Mouse (Mus musculus) gastrocnemius, adult 2 months (tissue): ENCODE measurements at regions not wholly inside any gene's neighbourhood (a gene's known extent, or its start where the extent isn't known, plus 50 kb on each side); places are given as distances from the start of the nearest gene placed in this dataset.

Source experiments
- DNase-seq: peaks from one replicate; pipeline ENCODE4 v3.0.0; 2022
- H3K27ac ChIP-seq: fragments of 200-600 bp; 2 replicates; pipeline ENCODE4 v1.8.1; 2022; ENCODE audit warnings: mild to moderate bottlenecking
- H3K4me3 ChIP-seq: fragments of 200-600 bp; 2 replicates; pipeline ENCODE4 v1.8.1; 2022; ENCODE audit warnings: mild to moderate bottlenecking, moderate library complexity
- CTCF ChIP-seq: fragments of 200-600 bp; IDR thresholded peaks from 2 replicates; pipeline ENCODE4 v1.8.1; 2022; ENCODE audit warnings: antibody characterized with exemption, mild to moderate bottlenecking, moderate library complexity
- intact Hi-C: fragments of 180-260 bp; cut with DNase I; formaldehyde crosslinking; loops from one replicate; pipeline ENCODE4 v1.15.1; 2025

DNA sequence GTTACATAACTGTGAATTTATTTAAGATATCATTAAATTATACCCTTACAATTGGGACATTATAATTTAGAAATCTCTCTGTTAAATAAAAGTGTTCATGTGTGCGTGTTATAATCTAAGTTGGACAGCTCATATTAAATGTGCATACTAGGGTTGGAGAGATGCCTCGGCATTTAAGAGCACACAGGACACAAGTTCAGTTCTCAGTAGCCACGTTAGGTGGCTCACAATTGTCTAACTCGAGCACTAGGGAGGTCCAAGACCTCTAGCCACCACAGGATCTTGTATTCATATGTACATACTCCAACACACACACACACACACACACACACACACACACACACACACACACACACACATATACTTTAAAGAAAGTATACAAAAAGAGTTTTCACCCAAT is 56.0 kb downstream of the Foxf2 start:
- no peak for TF ChIP-seq CTCF
- no peak overlapping the region for H3K27ac ChIP-seq
- DNase-seq = no peak
- intact Hi-C loops = no loop called here
- no peak overlapping the region for H3K4me3 ChIP-seq

DNA sequence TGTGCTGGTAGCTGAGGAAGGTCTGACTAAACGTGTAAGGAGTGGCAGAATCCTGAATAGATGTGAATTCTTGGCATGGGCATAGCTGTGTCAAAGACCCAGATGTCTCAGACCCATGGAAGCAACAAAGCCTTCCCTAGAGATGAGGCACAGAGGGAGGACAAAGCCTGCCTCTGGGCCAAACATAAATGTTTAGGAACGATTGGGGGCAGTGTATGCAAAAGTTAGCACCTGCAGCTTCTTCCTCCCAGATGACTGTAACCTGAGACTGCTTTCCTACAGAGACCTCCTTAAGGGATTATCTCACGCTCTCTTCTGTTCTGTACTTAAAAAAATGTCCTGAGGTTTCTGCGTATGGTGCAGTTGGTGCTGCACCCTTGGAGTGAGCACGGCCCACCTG is 57.7 kb downstream of the Foxf2 start:
- TF ChIP-seq CTCF = no peak
- Histone ChIP-seq H3K4me3 (no peak overlapping the region), H3K27ac (no peak overlapping the region)
- intact Hi-C loops = no loop called here
- DNase-seq = no peak

DNA sequence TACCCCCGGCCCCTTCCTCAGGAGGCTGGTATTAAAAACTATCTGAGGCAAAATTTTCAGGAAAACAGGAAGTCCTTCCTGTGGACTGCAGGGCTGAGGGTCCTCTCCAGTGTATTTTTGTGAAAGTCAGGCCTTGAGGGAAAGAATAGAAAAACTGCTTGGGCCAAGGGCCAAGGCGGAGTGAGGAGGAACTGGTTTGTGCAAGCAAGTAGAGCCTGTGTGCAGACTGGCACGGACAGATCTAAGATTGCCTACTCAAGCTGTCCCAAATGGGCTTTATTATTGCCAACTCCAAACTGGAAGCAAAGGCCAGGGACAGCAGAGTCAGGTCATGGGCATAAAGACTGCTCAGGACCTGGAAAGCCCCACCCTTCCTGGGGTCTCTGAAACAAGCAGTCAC is 62.9 kb downstream of the Foxf2 start:
- no peak overlapping the region for H3K4me3 ChIP-seq
- intact Hi-C loops = no loop called here
- DNase-seq = no peak
- no peak for TF ChIP-seq CTCF
- H3K27ac ChIP-seq = no peak overlapping the region

DNA sequence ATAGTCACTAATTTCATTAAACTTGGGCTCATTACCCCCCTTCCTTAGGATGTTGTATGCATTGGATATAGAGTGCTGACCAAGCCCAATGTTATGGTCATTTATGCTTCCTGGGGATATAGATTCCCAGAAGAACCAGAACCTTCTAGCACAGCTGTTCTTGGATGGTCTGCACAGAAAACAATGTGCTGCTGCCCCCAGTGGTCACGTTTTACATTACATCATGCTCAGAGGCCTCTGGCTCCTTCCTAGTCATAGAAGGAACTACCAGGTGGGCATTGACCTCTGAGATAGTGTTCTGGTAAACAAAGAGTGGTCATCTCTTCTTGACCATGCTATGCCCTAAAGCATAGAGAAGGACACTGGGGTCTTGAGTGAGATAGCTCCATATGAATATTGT is 63.7 kb downstream of the Foxf2 start:
- no peak overlapping the region for H3K27ac ChIP-seq
- no peak for DNase-seq
- peak; percentile 39 for TF ChIP-seq CTCF
- no peak overlapping the region for H3K4me3 ChIP-seq
- intact Hi-C loops = no loop called here

DNA sequence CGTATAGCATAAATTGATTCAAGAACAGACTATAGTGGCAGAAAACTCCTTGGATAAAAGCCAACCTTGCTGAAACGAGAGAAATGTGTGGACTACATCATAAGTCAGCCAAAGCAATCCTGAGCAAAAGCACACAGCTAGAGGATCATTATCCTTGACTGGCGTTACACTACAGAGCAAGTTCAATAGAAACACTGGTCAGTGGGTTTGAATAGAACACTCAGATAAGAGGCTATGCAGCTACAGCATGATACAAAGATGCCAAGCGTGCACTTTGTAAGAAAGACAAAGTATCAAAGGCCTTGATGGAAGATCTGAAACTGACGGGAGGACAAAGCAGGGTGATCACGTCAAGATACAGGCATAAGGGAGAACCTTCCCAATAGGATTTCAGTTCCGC is 70.1 kb downstream of the Foxf2 start:
- intact Hi-C loops = no loop called here

DNA sequence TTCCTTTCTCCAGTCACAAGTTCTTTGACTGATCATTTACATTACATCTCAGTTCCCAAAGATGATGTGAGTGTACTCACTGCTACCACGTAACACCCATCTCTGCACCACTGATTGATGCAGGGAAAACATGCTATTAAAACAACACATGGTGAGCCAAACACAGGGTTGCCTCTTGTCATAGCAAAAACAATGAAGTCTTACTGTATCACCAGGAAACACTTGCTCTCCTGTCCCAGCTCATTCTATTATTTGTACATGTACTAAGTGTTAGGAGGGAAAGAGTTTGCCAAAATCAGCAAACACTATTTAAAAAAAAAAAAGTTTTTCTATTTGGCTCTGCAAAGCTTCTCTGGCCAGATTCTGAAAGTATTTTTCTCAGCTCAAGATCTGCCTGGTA is 78.6 kb downstream of the Foxf2 start:
- Histone ChIP-seq H3K4me3 (no peak overlapping the region), H3K27ac (no peak overlapping the region)
- no peak for TF ChIP-seq CTCF
- no peak for DNase-seq
- intact Hi-C loops = no loop called here

More for the DNA sequence above, 70.1 kb downstream of the Foxf2 start:
- DNase-seq = no peak
- Histone ChIP-seq H3K27ac (no peak overlapping the region), H3K4me3 (no peak overlapping the region)
- no peak for TF ChIP-seq CTCF

DNA sequence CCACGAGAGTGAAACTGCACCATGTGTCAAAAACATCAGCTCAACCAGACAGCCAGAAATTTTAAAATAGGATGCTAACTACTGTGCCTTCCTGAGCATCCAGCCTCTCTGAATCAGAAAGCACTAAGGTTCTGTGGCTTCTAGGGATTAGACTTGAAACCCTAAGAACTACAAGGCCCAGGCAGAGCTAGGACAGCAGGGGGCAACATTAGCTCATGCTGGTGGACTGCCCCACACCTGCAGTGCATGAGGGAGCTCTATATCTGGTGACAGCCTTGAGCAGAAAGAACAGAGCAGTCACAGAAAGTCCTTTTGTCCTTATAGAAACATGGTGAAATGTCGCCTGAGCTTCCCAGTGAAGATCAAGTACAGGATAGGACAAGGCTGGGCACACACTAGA is 79.8 kb downstream of the Foxf2 start:
- peak; percentile 19 for DNase-seq
- Histone ChIP-seq H3K4me3 (no peak overlapping the region), H3K27ac (no peak overlapping the region)
- intact Hi-C loops = no loop called here
- TF ChIP-seq CTCF = peak; percentile 40

DNA sequence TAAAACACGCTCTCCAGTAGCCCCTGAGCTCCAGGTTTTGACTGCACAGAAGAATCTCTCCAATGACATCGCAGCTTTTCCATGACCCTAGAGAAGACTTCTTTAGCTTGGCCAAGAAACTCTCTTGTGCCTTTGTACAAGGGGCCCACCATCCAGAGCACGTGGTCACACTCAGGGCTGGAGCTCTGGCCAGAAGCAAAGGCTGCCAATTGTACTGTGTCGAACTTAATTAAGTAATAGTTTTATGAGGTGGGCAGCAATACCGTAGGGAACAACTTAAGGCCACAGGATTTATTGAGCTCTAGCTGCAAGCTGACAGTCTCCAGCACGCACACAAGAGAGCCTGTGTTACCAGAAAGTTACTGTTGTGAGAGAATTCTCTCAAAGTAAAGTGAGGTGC is 85.1 kb downstream of the Foxf2 start:
- Histone ChIP-seq H3K27ac (no peak overlapping the region), H3K4me3 (no peak overlapping the region)
- intact Hi-C loops = no loop called here
- no peak for DNase-seq
- no peak for TF ChIP-seq CTCF

DNA sequence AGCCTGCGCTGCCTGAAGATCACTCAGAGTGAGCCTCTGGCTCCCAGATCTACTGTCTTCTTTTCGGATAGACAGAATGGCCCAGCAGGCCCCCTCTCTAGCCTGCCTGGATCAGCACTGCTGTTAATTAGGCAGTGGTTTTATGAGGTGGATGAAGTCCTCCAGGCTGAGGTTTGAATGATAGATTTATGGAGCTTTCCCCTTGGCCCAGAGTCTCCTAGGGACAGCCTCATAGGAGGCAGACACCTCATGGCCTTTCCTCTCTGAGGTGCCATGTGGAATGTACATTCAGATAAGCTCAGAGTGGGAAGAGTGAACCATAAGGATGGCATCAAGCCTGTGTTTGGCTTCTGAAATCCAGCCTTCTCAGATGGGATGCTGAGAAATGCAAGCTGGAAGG is 90.1 kb downstream of the Foxf2 start:
- TF ChIP-seq CTCF = no peak
- no peak for DNase-seq
- intact Hi-C loops = no loop called here
- Histone ChIP-seq H3K27ac (no peak overlapping the region), H3K4me3 (no peak overlapping the region)

DNA sequence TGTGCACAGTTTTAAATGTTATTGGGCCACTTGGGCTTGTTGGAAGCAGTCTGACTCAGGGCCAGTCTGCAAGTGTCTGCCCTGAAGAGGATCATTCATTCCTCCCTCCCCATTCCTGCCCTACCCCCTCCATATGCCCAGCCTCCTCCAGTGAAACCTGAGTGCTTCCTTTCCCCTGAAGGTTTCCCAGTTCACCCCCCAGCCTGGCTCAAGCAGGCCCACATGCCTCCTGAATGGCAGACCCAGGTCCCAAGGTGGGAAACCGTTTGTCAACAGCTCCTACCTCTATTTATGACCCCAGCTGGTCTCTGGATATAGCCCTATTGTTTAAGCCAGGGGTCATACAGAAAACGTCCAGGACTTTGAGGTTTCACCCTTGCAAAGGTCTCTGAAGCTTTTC is 89.7 kb upstream of the Foxc1 start:
- intact Hi-C loops = no loop called here
- no peak for TF ChIP-seq CTCF
- no peak for DNase-seq
- Histone ChIP-seq H3K4me3 (no peak overlapping the region), H3K27ac (no peak overlapping the region)

DNA sequence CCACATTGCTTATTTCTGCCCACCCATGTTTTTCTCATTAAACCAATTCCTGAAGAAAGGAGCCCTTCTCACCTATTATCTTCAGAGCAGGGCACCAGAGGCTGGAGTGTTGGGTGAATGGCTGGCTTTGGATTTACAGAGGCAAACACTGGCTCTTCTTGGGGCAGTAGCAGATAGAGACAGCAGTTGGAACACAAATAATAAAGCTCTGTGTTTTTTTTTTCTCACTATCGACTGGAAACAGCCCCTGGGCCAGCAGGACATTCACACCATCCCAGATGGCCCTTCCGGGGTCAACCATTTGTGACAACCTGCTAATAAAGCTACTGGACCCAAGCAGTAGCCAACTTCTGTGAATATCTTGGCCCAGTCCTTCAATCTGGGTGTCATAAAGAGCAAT is 85.7 kb upstream of the Foxc1 start:
- DNase-seq = no peak
- no peak for TF ChIP-seq CTCF
- intact Hi-C loops = no loop called here
- Histone ChIP-seq H3K4me3 (no peak overlapping the region), H3K27ac (no peak overlapping the region)

DNA sequence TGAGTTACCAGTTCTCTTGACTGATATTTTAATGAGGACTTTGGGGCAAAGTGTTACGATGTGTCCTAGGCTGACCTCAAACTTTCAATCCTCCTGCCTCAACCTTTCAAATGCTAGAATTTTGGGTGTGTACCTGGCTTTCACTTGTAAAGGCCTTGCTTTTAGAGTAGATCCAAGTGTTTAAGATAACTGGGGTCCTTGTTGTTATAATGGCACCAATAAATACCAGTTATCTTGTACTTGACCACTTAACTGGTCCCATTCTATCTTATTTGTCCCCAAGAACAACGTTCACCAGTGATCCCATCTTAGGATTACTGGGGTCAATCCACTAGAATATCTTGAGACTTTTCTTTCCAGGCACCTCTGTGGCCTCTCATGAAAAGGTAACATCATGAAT is 77.6 kb upstream of the Foxc1 start:
- intact Hi-C loops = no loop called here
- no peak for TF ChIP-seq CTCF
- no peak overlapping the region for H3K4me3 ChIP-seq
- no peak overlapping the region for H3K27ac ChIP-seq
- DNase-seq = no peak

DNA sequence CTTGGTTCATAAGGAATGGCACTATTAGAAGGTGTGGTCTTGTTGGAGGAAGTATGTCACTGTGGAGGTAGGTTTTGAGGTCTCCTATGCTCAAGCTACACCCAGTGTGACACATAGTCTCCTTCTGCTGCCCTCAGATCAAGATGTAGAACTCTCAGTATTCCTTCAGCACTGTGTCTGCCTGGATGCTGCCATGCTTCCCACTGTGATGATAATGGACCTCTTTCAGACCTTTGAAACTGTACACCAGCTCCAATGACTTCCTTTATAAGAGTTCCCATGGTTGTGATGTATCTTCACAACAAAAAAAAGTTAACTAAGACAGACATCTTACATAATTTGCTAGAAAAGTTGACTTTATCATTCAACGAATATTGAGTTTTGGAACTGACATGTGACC is 60.2 kb upstream of the Foxc1 start:
- intact Hi-C loops = no loop called here
- no peak for TF ChIP-seq CTCF
- DNase-seq = no peak
- Histone ChIP-seq H3K27ac (no peak overlapping the region), H3K4me3 (no peak overlapping the region)
